Mouse (Mus musculus) kidney, embryonic 14.5 days (tissue): ENCODE results near the gene Meiob. TPM values are rescaled to one million over a fixed set of nuclear protein-coding genes. Genes with fewer than 3 reads are reported as not detected.

Experiments used
- ATAC-seq: fragments of 200-750 bp; cut with Nextera tagmentation; 2 replicates; pipeline ENCODE4 v1.8.0; 2017; ENCODE audit warnings: moderate number of reproducible peaks, mild to moderate bottlenecking, moderate TSS enrichment, moderate library complexity; ENCODE audit not compliant: low FRiP score, low TSS enrichment
- H3K27ac ChIP-seq: fragments of 300-500 bp; sonication (generic); 2 replicates; pipeline ENCODE4 v1.5.1; 2014; ENCODE audit warnings: low read depth, mild to moderate bottlenecking, low read length, moderate library complexity, mixed read lengths
- H3K27me3 ChIP-seq: fragments of 300-500 bp; sonication (generic); 2 replicates; pipeline ENCODE4 v1.6.1; 2014; ENCODE audit warnings: mild to moderate bottlenecking, low read length; ENCODE audit not compliant: control insufficient read depth, insufficient read depth
- H3K36me3 ChIP-seq: fragments of 300-500 bp; sonication (generic); 2 replicates; pipeline ENCODE4 v1.6.1; 2014; ENCODE audit warnings: low read length, mixed read lengths; ENCODE audit not compliant: control insufficient read depth, insufficient read depth
- H3K4me1 ChIP-seq: fragments of 300-500 bp; sonication (generic); 2 replicates; pipeline ENCODE4 v1.6.1; 2014; ENCODE audit warnings: low read length, mixed read lengths; ENCODE audit not compliant: control insufficient read depth, insufficient read depth
- H3K4me2 ChIP-seq: fragments of 300-500 bp; sonication (generic); replicated peaks from 2 replicates; pipeline ENCODE4 v1.6.1; 2014; ENCODE audit warnings: low read depth, mild to moderate bottlenecking, low read length
- H3K4me3 ChIP-seq: fragments of 300-500 bp; sonication (generic); 2 replicates; pipeline ENCODE4 v1.5.1; 2014; ENCODE audit warnings: mild to moderate bottlenecking, low read length
- H3K9ac ChIP-seq: fragments of 300-500 bp; sonication (generic); 2 replicates; pipeline ENCODE4 v1.6.1; 2014; ENCODE audit warnings: low read depth, mild to moderate bottlenecking, low read length, moderate library complexity
- H3K9me3 ChIP-seq: fragments of 300-500 bp; sonication (generic); 2 replicates; pipeline ENCODE4 v1.6.1; 2016; ENCODE audit warnings: low read length; ENCODE audit not compliant: control insufficient read depth
- WGBS: fragments of 180-500 bp; shearing (Covaris S2); extraction: QIAGEN DNeasy Blood & Tissue Kit; methylation state at CpG from one replicate; pipeline ENCODE4 v1.1.7; 2014; 5-methylcytosine and 5-hydroxymethylcytosine counted together
- polyA plus RNA-seq: library from polyadenylated mRNA; unstranded; fragments of >200 nt; fragmentation: Nextera tagmentation; extraction: Ambion mirVana; gene quantifications from 2 replicates; pipeline ENCODE4 v1.2.1, GENCODE M21; 2014

Gene Meiob
- polyA plus RNA-seq, 1 experiment from 2014 or later, result not detected

GRCm38 (mm10) chr17:24842631-24843030 lies 38.5 kb downstream of the Meiob start:
- Histone ChIP-seq H3K4me3 (no peak overlapping the region), H3K27ac (no peak overlapping the region), H3K36me3 (no peaks in the 10 kb centered on the region), H3K9ac (no peak overlapping the region), H3K27me3 (peaks cover 4% of the 10 kb centered on the region; the same call in 1 of the 2 replicates), H3K9me3 (no peaks in the 10 kb centered on the region), H3K4me2 (no peak overlapping the region), H3K4me1 (no peaks in the 10 kb centered on the region)
- no peak for ATAC-seq
- WGBS, result 59% methylated on average over 2 of the region's 2 CpGs

- Histone ChIP-seq H3K27ac (no peak overlapping the region), H3K4me1 (0 out of 2 replicates have a peak, but pooled peaks cover 4% of the 10 kb centered on the region), H3K4me3 (no peak overlapping the region), H3K27me3 (peaks cover 4% of the 10 kb centered on the region; the same call in 1 of the 2 replicates), H3K9me3 (no peaks in the 10 kb centered on the region), H3K9ac (no peak overlapping the region), H3K36me3 (no peaks in the 10 kb centered on the region), H3K4me2 (no peak overlapping the region)
- ATAC-seq, result no peak
- 15% methylated on average over 9 of the region's 9 CpGs for WGBS
These were observed 40.4 kb downstream of the Meiob start for GRCm38 (mm10) chr17:24844525-24844924.

- H3K4me2 ChIP-seq, result no peak overlapping the region
- no peak overlapping the region for H3K27ac ChIP-seq
- H3K36me3 ChIP-seq, result no peaks in the 10 kb centered on the region
- H3K4me3 ChIP-seq, result no peak overlapping the region
- H3K4me1 ChIP-seq, result peaks cover 11% of the 10 kb centered on the region
- ATAC-seq, result no peak
- no peaks in the 10 kb centered on the region for H3K9me3 ChIP-seq
- peaks cover 8% of the 10 kb centered on the region; the same call in 1 of the 2 replicates for H3K27me3 ChIP-seq
- no peak overlapping the region for H3K9ac ChIP-seq
- WGBS, result 89% methylated on average over 1 of the region's 1 CpGs
These were observed 43.3 kb downstream of the Meiob start for GRCm38 (mm10) chr17:24847386-24847785.

DNA sequence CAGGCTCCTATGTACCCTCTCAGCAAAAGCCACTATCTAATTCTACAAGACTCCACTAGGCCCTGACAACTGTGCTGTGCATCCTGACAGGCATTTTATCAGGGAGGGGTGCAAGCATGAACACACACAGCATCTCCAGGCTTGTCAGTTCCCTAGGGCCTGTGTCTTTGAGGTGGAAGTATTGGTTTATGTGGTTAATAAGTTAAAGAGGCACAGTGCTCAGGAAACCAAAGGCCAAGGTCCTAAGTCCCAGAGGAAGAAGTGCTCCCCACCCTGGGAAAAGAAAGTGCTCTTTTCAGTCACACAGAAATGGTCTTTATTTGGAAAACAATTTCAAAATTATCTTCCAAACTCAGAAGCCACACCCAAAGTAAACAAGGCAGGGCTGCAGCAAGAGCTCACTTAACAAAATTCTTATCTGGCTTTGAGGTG lies 44.5 kb downstream of the Meiob start:
- ATAC-seq, result no peak
- H3K36me3 ChIP-seq, result peaks cover 2% of the 10 kb centered on the region; the same call in 1 of the 2 replicates
- H3K9me3 ChIP-seq, result no peaks in the 10 kb centered on the region
- no peak overlapping the region; the same call in 1 of the 2 replicates for H3K9ac ChIP-seq
- H3K27me3 ChIP-seq, result peaks cover 8% of the 10 kb centered on the region; the same call in 1 of the 2 replicates
- peak overlapping the region; percentile 84 for H3K4me2 ChIP-seq
- H3K4me1 ChIP-seq, result peaks cover 11% of the 10 kb centered on the region
- H3K4me3 ChIP-seq, result peak overlapping the region; percentile 85
- no peak overlapping the region for H3K27ac ChIP-seq

- peaks cover 8% of the 10 kb centered on the region; the same call in 1 of the 2 replicates for H3K27me3 ChIP-seq
- H3K4me1 ChIP-seq, result peaks cover 11% of the 10 kb centered on the region
- H3K4me3 ChIP-seq, result peak overlapping the region; percentile 85
- peak; percentile 63; the same call in 1 of the 2 replicates for ATAC-seq
- 1% methylated on average over 21 of the region's 21 CpGs for WGBS
- peak overlapping the region; percentile 84 for H3K4me2 ChIP-seq
- H3K9me3 ChIP-seq, result no peaks in the 10 kb centered on the region
- peak overlapping the region; percentile 96 for H3K27ac ChIP-seq
- H3K9ac ChIP-seq, result peak overlapping the region; percentile 81
- H3K36me3 ChIP-seq, result peaks cover 8% of the 10 kb centered on the region; the same call in 1 of the 2 replicates
These were observed 45.6 kb downstream of the Meiob start for GRCm38 (mm10) chr17:24849733-24850064.

GRCm38 (mm10) chr17:24850065-24850772 lies 46.1 kb downstream of the Meiob start, which contains the start of gene Fahd1:
Gene Fahd1 (minus strand): TSS chr17:24850364.
- Histone ChIP-seq H3K27me3 (peaks cover 8% of the 10 kb centered on the region; the same call in 1 of the 2 replicates), H3K36me3 (peaks cover 8% of the 10 kb centered on the region; the same call in 1 of the 2 replicates), H3K4me3 (peak within 1 kb of the TSS; percentile 85), H3K4me2 (peak within 1 kb of the TSS; percentile 87), H3K4me1 (peaks cover 11% of the 10 kb centered on the region), H3K9me3 (no peaks in the 10 kb centered on the region), H3K27ac (peak within 1 kb of the TSS; percentile 96), H3K9ac (peak within 1 kb of the TSS; percentile 81)
- under 1% methylated on average over 57 of the region's 58 CpGs for WGBS
- peak; percentile 99 for ATAC-seq

GRCm38 (mm10) chr17:24850773-24851127 lies 46.7 kb downstream of the Meiob start:
- no peak for ATAC-seq
- Histone ChIP-seq H3K9ac (peak overlapping the region; percentile 81), H3K36me3 (peaks cover 8% of the 10 kb centered on the region; the same call in 1 of the 2 replicates), H3K27me3 (peaks cover 4% of the 10 kb centered on the region; the same call in 1 of the 2 replicates), H3K4me1 (peaks cover 11% of the 10 kb centered on the region), H3K4me2 (peak overlapping the region; percentile 87), H3K4me3 (peak overlapping the region; percentile 85), H3K9me3 (no peaks in the 10 kb centered on the region), H3K27ac (0 out of 2 replicates have a peak overlapping the region, but pooled peaks have one; percentile 32)
- WGBS, result 2% methylated on average over 20 of the region's 20 CpGs

DNA sequence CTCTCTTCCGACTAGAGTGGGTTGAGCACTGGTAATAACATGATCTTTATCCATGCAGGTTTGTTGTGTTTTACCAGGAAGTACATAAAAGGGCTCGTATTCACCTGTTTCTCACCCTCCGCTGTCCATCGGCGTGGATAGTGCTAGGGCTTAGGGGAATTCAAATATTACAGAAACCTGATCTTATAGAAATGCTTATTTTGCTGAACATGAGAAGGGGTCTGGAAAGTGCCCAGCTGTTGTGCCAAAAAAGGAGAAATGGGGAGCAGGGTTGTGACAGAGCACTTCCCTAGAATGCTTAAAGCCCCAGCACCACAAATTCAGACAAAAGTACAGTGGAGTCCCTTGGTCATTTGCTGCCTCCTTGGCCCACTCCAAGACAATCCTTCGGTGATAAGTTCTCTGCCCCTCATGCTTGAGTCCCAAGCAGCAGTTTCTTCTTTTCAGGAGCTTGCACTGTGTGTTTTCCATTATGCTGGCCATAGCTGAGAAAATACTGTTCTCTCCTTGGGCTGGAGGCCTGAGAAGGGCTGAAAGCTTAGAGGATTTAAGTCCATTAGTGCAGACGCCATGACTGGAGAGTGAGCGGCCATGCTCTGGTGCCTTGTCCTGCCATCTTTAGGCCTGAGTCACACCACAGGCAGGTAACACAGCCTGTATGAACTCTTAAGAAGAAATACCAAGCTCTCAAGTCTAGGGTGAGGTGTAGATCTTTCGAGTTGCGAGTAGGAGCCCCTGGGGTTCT lies 47.5 kb downstream of the Meiob start:
- peaks cover 8% of the 10 kb centered on the region; the same call in 1 of the 2 replicates for H3K36me3 ChIP-seq
- H3K9me3 ChIP-seq, result no peaks in the 10 kb centered on the region
- H3K4me2 ChIP-seq, result peak overlapping the region; percentile 87
- peak overlapping the region; percentile 85 for H3K4me3 ChIP-seq
- no peak for ATAC-seq
- peaks cover 4% of the 10 kb centered on the region; the same call in 1 of the 2 replicates for H3K27me3 ChIP-seq
- H3K4me1 ChIP-seq, result peaks cover 11% of the 10 kb centered on the region
- WGBS, result 67% methylated on average over 10 of the region's 10 CpGs
- no peak overlapping the region for H3K27ac ChIP-seq
- H3K9ac ChIP-seq, result peak overlapping the region; percentile 81; the same call in 1 of the 2 replicates
